Mouse (Mus musculus) G1E (cell line): ENCODE data around the gene Cald1.

Experiments
- CTCF ChIP-seq: IDR thresholded peaks from 2 replicates; pipeline ENCODE4 v1.5.1; 2012; ENCODE audit warnings: low read depth, low read length, inconsistent platforms, mixed read lengths
- GATA1 ChIP-seq: IDR thresholded peaks from 2 replicates; pipeline ENCODE4 v1.6.1; 2012; ENCODE audit warnings: borderline replicate concordance, low read length, inconsistent platforms, mixed read lengths
- GATA2 ChIP-seq: IDR thresholded peaks from 2 replicates; pipeline ENCODE4 v1.6.1; 2012; ENCODE audit warnings: low read depth, low read length, inconsistent platforms, borderline replicate concordance
- POLR2AphosphoS5 ChIP-seq: IDR thresholded peaks from 2 replicates; pipeline ENCODE4 v1.6.1; 2012; ENCODE audit warnings: low read depth, low read length, inconsistent platforms; ENCODE audit not compliant: insufficient replicate concordance
- TAL1 ChIP-seq: conservative IDR thresholded peaks from 2 replicates; pipeline ENCODE4 v1.6.1; 2012; ENCODE audit warnings: low read depth, low read length, inconsistent platforms, mixed read lengths

GRCm38 (mm10) chr6:34751625-34752024 lies 153.3 kb downstream of the Cald1 start:
- TF ChIP-seq CTCF (no peak), TAL1 (no peak), GATA1 (no peak), GATA2 (no peak), POLR2AphosphoS5 (no peak)
